Mouse (Mus musculus): ENCODE measurements around the gene Dgat2.

- peak; percentile 100 for TF ChIP-seq CTCF (IDR thresholded peaks at IDR 0.05)
- TF ChIP-seq EP300 (IDR thresholded peaks at IDR 0.05) = no peak
These were observed 31.2 kb downstream of the Dgat2 start for GRCm38 (mm10) chr7:99151342-99151741.
